Mouse (Mus musculus) c-Kit-positive CD71-positive TER-119-positive erythroid progenitor cells, embryonic 14.5 days (primary cell): ENCODE measurements at regions not wholly inside any gene's neighbourhood (a gene's known extent, or its start where the extent isn't known, plus 50 kb on each side); places are given as distances from the start of the nearest gene placed in this dataset.

ENCODE experiments used
- DNase-seq: peaks from one replicate; pipeline ENCODE4 v3.0.0-alpha.2; 2013; ENCODE audit warnings: low spot score

DNA sequence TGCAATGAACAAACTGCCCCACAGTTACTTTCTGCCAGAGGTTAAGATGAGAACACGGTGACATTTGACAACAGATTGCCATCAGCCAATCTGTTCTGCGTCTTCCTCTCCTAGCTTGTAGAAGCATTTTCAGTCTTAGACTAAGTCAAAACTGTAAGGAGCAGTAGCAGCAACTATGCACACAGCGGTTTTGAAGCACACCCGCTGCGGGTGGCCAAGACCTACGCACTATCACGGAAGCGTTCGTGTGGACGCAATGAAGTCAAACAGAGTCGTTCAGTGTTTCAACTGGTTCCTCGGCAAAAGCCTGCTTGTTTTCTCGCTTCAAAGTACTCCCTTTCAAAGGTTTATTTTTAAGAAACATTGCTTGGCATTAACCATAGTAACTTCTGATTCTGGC lies 212.9 kb upstream of the Akirin2 start:
- DNase-seq = no peak

- no peak for DNase-seq
Observed at GRCm38 (mm10) chr4:34340057-34340456, 210.7 kb upstream of the Akirin2 start.

- no peak for DNase-seq
Observed at GRCm38 (mm10) chr4:34371281-34372032, 179.3 kb upstream of the Akirin2 start.

DNA sequence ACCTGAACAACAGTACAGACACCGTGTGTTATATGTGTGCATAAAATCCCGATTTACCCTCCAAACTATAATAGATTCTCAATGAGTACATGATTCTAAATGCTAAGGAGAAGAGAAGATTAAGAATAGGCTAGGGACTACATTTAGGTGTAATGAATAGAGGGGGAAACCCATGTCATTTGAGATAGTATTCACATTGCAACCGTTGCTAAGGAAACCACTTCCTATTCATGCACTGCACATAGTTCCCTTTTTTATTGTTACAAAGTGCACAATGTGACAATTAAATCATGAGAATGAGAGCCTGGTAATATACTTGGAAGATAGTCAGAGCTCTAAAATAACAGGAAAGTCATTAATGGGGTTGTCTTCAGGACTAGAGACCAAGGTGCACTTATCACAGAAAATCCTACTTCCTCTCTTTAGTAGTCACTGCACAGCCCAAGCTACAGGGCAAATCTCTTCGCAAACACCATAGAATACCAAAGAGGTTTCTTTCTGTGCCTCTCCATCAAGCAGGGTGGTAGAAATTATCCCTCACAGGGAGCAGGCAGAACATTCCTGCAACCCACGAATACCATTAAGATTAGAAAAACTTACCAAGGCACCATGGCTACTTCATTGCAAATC lies 164.3 kb upstream of the Akirin2 start:
- DNase-seq = no peak

GRCm38 (mm10) chr4:34391499-34391898 lies 159.2 kb upstream of the Akirin2 start:
- DNase-seq = peak; percentile 11

DNA sequence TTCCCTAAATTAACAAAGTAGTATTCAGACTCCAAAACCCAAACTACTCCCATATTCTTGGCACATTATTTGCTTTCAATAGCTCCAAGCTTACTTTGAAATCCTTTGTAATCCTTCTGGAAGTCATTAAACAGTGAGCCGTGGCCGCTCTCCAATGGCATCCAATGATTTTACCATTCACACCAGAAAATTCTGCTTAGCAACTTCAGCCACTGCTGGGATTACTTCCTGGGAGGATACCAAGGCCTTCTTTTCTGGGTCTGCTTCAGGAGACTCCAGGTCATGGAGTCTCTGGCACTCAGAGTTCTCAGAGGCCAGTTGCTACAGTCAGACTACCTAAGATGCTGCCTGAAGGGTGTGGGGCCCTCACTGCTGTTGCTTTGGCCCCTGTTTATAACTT lies 147.7 kb upstream of the Akirin2 start:
- DNase-seq = no peak

- DNase-seq = no peak
Observed at GRCm38 (mm10) chr4:34407181-34407580, 143.6 kb upstream of the Akirin2 start.

GRCm38 (mm10) chr4:34420970-34421369 lies 129.8 kb upstream of the Akirin2 start:
- no peak for DNase-seq

- no peak for DNase-seq
Observed at GRCm38 (mm10) chr4:34424131-34424646, 126.5 kb upstream of the Akirin2 start.

DNA sequence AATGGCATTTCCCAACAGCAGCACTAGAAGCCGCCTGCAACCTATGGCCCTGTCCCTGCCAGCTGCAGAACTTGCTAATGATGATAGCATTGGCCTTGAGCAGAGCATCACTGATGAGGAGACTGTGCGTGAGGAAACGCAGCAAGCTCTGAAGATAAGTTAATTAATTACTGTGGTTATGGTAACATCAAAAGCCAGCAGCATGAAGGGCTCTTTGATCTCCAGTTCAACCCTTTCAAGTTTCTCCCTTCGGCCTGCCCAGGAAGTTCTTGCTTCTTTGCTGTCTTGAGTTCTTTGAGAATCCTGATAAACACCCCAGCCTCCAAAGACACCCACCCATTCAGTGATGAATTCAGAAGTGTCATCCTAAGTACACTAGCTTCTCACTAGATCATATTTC lies 121.7 kb upstream of the Akirin2 start:
- DNase-seq = no peak

- DNase-seq = no peak
Observed at GRCm38 (mm10) chr4:34429456-34430235, 121.1 kb upstream of the Akirin2 start.

DNA sequence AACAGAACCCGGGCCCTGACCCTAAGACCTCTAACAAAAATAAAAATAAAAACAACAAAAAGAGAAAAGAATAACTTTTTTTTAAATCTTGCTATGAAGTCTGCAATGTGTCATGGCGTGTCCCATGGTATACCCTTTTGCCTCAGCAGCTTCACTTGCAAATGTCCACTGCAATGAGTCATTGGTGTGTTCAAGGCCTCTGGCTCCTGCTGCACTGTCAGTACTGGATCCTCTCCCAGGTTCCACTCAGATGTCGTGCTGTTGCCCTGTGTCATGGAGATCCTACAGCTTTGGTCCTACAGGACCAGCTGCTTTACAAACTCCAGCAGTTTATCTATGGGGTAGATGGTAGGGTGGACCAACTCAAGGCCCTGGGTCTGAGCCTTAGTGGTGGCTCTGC lies 113.4 kb upstream of the Akirin2 start:
- DNase-seq = no peak

DNA sequence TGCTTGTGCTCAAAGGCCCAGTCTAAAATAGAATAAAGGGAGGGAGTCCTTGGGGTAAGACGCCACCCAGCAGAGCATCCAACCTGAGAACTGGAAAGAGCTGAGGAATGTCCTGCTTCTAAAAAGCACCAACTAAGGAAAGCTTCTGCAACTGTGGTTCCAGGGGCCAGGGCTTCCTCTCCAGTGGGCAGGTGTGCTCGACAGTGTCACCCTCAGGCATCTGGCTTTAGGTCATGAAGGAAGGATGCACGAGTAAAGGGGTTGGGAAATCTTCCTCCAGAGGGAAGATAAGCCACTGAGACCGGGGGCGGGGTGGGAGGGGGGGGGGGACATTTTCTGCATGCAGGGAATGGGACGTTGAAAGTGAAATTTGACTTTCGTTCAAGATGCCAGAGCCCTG lies 101.2 kb upstream of the Akirin2 start:
- DNase-seq = no peak

DNA sequence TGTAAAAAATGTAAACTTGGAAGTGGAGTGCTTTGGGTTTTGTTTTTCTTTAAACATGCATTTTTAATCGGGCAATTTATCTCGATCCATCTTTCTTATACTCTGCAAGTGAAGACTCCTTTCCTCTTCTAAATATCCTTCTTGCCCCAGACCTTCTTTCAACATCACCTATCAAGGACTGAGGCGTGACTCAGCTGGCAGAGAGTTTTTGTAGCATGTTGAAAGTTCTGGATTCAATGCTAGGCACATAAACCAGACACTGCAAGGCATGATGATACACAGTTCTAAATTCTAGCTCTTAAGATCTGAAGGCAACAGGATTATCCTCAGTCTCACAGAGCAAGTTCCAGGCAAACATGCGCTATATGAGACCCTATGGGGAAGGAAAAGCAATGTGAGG lies 88.1 kb upstream of the Akirin2 start:
- no peak for DNase-seq

- no peak for DNase-seq
Observed at GRCm38 (mm10) chr4:34465845-34466244, 84.9 kb upstream of the Akirin2 start.

- no peak for DNase-seq
Observed at GRCm38 (mm10) chr4:34466309-34466708, 84.4 kb upstream of the Akirin2 start.

DNA sequence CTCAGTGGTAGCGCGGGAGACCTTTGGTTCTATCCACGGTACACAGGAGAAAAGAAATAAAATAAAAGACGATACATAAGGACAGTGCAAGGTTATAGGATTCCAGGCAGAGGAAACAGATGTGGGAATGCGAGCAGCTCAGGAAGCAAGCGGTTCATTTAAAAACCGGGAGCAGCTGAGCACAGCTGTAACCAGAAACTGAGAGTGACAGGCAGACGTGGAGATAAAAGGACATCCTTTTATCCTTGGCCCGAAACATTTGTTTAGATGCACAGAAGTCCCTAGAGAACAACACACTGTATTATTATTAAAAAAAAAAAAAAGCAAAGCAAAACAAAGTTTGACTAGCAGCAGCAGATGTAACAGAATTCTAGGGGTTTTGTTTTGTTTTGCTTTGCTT lies 82.6 kb upstream of the Akirin2 start:
- DNase-seq = no peak

DNA sequence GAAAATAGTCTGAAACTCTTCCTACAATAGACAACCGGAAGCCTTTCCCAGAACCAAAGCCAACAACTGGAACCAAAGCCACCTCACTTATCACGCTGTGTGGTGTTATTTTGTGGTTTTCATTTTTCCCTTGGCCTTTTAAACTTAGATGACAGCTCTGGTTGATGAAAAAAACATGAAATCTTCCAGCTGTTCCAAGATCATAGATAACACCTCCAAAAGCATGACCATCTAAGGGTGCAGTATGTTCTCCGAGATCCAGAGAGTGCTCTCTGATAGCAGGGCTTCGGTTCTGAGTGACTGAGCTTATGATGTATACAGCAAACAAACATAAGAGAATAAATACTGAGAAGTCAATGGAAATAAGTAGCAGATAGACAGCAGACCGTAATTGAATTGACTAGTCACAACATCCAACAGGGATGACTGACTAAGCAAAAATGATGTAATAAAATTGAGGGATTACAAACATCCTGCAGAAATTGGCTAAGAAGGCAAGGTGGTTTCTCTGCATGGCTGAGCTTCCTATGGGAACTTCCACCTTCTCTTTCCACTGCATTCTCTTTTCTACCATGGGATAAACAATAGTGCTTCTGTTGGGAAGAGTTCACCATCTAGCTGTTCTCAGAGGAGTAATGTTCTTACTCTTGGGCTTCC lies 74.8 kb upstream of the Akirin2 start:
- no peak for DNase-seq

GRCm38 (mm10) chr4:34484273-34484672 lies 66.5 kb upstream of the Akirin2 start:
- no peak for DNase-seq

GRCm38 (mm10) chr4:34485574-34485973 lies 65.2 kb upstream of the Akirin2 start:
- DNase-seq = no peak

DNA sequence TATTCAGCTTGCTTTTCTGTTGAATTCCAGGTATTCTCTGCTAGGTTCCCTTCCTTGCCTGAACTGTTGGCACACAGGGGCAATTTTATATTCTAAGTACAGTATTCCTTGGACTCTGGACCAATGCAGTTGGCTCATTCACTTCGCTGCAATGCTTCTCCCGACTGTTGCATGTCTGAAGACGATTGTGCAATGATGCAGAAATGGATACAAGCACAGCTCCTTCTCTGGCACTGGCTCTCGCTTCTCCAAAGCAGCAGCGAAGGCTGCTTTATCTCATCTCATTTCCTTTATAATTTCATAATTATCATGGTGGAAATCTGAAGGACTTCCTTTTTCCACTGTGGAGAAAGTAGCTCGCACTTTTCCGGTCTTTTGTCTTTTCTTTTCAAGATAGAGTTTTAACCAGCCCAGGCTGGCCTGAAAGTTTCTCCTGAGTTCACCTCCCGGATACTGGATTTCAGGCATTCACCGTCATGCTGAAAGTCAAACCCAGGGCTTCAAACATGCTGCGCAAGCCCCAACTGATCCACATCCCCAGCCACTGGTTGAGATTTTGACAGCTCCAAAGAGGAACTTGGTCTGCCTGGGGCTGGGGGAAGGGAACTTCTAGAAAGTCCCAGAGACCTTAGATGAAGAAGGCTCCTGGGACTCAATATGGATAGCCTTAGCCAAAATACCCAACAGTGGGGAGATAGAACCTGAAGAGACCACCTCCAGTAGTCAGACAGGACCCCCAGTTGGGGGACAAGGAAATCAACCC lies 55.6 kb upstream of the Akirin2 start:
- DNase-seq = no peak

DNA sequence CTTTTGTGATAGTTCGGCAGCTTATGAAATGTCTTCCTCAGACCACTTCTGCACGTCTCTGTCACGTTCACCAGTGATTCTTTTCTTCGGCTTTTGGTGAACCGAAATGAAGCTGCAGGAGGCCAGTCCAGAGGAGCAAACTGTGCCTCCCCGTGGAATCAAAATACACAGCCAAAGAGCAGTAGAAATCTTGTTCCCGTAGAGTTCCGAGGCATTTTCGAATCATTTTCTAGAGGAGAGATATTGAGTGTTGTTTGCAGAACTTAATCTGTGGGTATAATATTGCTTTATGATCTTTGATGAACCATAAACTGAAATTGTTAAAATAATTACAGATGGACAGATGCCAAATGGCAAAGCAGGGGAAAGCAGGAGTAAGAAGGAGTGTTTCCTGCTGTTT lies 52.4 kb upstream of the Akirin2 start:
- DNase-seq = no peak
